Mouse (Mus musculus): ENCODE measurements around the gene Rad23b.

DNA sequence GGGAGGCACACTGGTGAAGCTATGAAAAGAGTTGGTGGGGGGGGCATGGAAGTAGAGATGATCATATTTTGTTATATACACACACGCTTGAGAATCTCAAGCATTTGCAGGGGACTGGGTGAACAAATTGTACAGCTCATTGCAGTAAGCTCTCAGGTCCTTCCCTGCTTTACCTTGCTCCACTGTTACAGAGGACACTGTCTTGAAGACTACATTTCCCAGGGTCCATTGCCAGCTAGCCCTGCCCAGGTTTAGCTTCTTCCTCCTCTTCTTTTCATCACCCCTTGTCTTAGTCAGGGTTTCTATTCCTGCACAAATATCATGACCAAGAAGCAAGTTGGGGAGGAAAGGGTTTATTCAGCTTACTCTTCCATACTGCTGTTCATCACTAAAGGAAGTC is 56.7 kb downstream of the Rad23b start:
- TF ChIP-seq CTCF (IDR thresholded peaks at IDR 0.05; ENCODE audit: low read depth) (no peak), EP300 (IDR thresholded peaks at IDR 0.05; ENCODE audit: low read depth) (no peak)
